ENCODE assay signal across 18 mouse cellular contexts in genomic region chr2:76555852-76556558, GRCm38 (mm10).
DNase-seq lines count a peak whose midpoint lies in the region; ATAC-seq lines count a peak whose summit lies in the region.
"Had no signal": no experiment of that assay in that cellular context is flagged by ENCODE, and none has a peak within 500 bp of the region (broad histone marks: within the 10 kb centered on the region; RNA-seq: fewer than 3 reads in every experiment).

No protein-coding gene starts in this region.

- H3K9me3 ChIP-seq in intestine, embryonic 15.5 days, result no peaks in the 10 kb centered on the region
- no peaks in the 10 kb centered on the region for H3K9me3 ChIP-seq in intestine, embryonic 16.5 days (ENCODE audit: control insufficient read depth, low read length)
- H3K9me3 ChIP-seq in midbrain, embryonic 15.5 days, result no peaks in the 10 kb centered on the region
- H3K9me3 ChIP-seq: embryonic facial prominence, embryonic 10.5 days; embryonic facial prominence, embryonic 12.5 days; forebrain, embryonic 13.5 days; forebrain, embryonic 15.5 days had no signal

- no peak overlapping the region for H3K4me3 ChIP-seq in intestine, embryonic 15.5 days (replicated peaks)
- no peak overlapping the region for H3K4me3 ChIP-seq in intestine, embryonic 16.5 days (ENCODE audit: low read length)
- H3K4me3 ChIP-seq in midbrain, embryonic 15.5 days, result no peak overlapping the region
- H3K4me3 ChIP-seq: embryonic facial prominence, embryonic 10.5 days; embryonic facial prominence, embryonic 12.5 days; forebrain, embryonic 13.5 days; forebrain, embryonic 15.5 days had no signal

- H3K36me3 ChIP-seq in intestine, embryonic 15.5 days, result no peaks in the 10 kb centered on the region
- no peaks in the 10 kb centered on the region for H3K36me3 ChIP-seq in intestine, embryonic 16.5 days (ENCODE audit: control insufficient read depth, insufficient read depth, low read length)
- H3K36me3 ChIP-seq in midbrain, embryonic 15.5 days (replicated peaks), result 0 out of 2 replicates have a peak, but pooled peaks cover 9% of the 10 kb centered on the region
- H3K36me3 ChIP-seq: embryonic facial prominence, embryonic 10.5 days; embryonic facial prominence, embryonic 12.5 days had no signal

- no peaks in the 10 kb centered on the region for H3K4me1 ChIP-seq in intestine, embryonic 15.5 days (replicated peaks)
- H3K4me1 ChIP-seq in intestine, embryonic 16.5 days (ENCODE audit: control insufficient read depth, insufficient read depth, low read length), result no peaks in the 10 kb centered on the region
- no peaks in the 10 kb centered on the region for H3K4me1 ChIP-seq in midbrain, embryonic 15.5 days
- H3K4me1 ChIP-seq: embryonic facial prominence, embryonic 12.5 days; forebrain, embryonic 15.5 days had no signal

- H3K9ac ChIP-seq in intestine, embryonic 15.5 days, result no peak overlapping the region
- H3K9ac ChIP-seq in intestine, embryonic 16.5 days (ENCODE audit: low read depth, low read length), result no peak overlapping the region
- H3K9ac ChIP-seq in midbrain, embryonic 15.5 days, result no peak overlapping the region
- H3K9ac ChIP-seq: embryonic facial prominence, embryonic 12.5 days; forebrain, embryonic 13.5 days; forebrain, embryonic 15.5 days had no signal

- no peaks in the 10 kb centered on the region for H3K27me3 ChIP-seq in intestine, embryonic 15.5 days (replicated peaks)
- no peaks in the 10 kb centered on the region for H3K27me3 ChIP-seq in intestine, embryonic 16.5 days (replicated peaks; ENCODE audit: control insufficient read depth, insufficient read depth, low read length)
- H3K27me3 ChIP-seq in midbrain, embryonic 15.5 days (replicated peaks), result no peaks in the 10 kb centered on the region
- H3K27me3 ChIP-seq: embryonic facial prominence, embryonic 12.5 days; forebrain, embryonic 13.5 days; forebrain, embryonic 15.5 days had no signal

- WGBS in intestine, embryonic 15.5 days, result 67% methylated on average over 11 of the region's 11 CpGs
- 70% methylated on average over 11 of the region's 11 CpGs for WGBS in intestine, embryonic 16.5 days
- WGBS in large intestine, adult 2 months, result 58% methylated on average over 11 of the region's 11 CpGs
- 80% methylated on average over 11 of the region's 11 CpGs for WGBS in midbrain, embryonic 15.5 days

- H3K4me2 ChIP-seq in intestine, embryonic 15.5 days (replicated peaks), result no peak overlapping the region
- 0 out of 2 replicates have a peak overlapping the region, but pooled peaks have one; percentile 16 for H3K4me2 ChIP-seq in intestine, embryonic 16.5 days (ENCODE audit: low read depth, low read length)
- no peak overlapping the region for H3K4me2 ChIP-seq in midbrain, embryonic 15.5 days
- H3K4me2 ChIP-seq: embryonic facial prominence, embryonic 12.5 days; forebrain, embryonic 13.5 days; forebrain, embryonic 15.5 days had no signal

- H3K27ac ChIP-seq in intestine, embryonic 15.5 days, result no peak overlapping the region
- H3K27ac ChIP-seq in intestine, embryonic 16.5 days (ENCODE audit: low read length), result peak overlapping the region; percentile 81
- H3K27ac ChIP-seq in midbrain, embryonic 15.5 days, result no peak overlapping the region
- H3K27ac ChIP-seq: embryonic facial prominence, embryonic 10.5 days; embryonic facial prominence, embryonic 12.5 days; forebrain, embryonic 13.5 days; forebrain, embryonic 15.5 days had no signal

- peak; percentile 48 for DNase-seq in large intestine, adult 2 months (ENCODE audit: low read depth, low spot score)
- DNase-seq in adrenal gland, postnatal 10 days, result no peak
- DNase-seq in kidney, postnatal 4 days, result no peak
- DNase-seq: adrenal gland, adult 2 months; adrenal gland, postnatal 14 days; adrenal gland, postnatal 36 days; cerebellum, adult 11-12 months; cerebellum, adult 2 months; cerebellum, adult 9-10 months; cerebellum, postnatal 10 days; cerebellum, postnatal 25 days had no signal

- peak; percentile 92 for ATAC-seq in intestine, embryonic 15.5 days
- ATAC-seq in intestine, embryonic 16.5 days, result peak; percentile 92
- ATAC-seq in midbrain, embryonic 15.5 days (replicated peaks), result no peak
- ATAC-seq: forebrain, embryonic 13.5 days; forebrain, embryonic 15.5 days had no signal
